Mouse (Mus musculus): Measurements from ENCODE around the gene Olfr1444. TPM values are rescaled to one million over a fixed set of nuclear protein-coding genes. Genes with fewer than 3 reads are reported as not detected.

The Olfr1444 gene
- polyA plus RNA-seq, 1 experiment from 2014 or later = not detected

DNA sequence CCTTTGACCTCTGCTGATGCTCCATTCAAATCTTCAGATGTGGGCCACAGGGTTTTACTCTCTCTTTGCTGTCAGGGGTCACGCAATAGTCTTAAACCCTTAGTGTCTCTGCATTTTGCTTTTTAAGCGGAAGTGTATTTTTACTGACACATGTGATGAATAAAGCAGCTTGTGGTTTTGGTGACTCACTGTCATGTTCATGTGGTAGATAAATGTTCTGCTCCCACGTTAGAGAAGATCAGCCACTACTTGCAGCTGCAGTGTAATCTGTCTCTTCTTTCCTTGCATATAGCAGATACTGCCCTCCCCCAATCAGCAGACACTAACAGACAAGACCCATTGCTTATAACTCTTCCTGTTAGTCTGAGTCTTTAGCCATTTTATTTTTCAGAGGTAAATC lies 23.5 kb upstream of the Olfr1444 start:
- WGBS = 78% methylated on average over 3 of the region's 3 CpGs
- Histone ChIP-seq H3K4me2 (ENCODE audit: low read depth, low read length) (no peak overlapping the region), H3K27me3 (ENCODE audit: control insufficient read depth, insufficient read depth, low read length) (no peaks in the 10 kb centered on the region), H3K27ac (replicated peaks; ENCODE audit: low read depth, low read length) (no peak overlapping the region), H3K9ac (replicated peaks; ENCODE audit: low read length) (no peak overlapping the region), H3K9me3 (replicated peaks; ENCODE audit: control insufficient read depth, low read length) (no peaks in the 10 kb centered on the region), H3K4me3 (ENCODE audit: low read depth, low read length) (no peak overlapping the region), H3K4me1 (ENCODE audit: control insufficient read depth, insufficient read depth, low read length) (no peaks in the 10 kb centered on the region), H3K36me3 (replicated peaks; ENCODE audit: control insufficient read depth, insufficient read depth, low read depth, low read length) (no peaks in the 10 kb centered on the region)
- ATAC-seq (replicated peaks; ENCODE audit: insufficient number of reproducible peaks, low FRiP score, low TSS enrichment, low read depth) (no peak), DNase-seq (ENCODE audit: low spot score) (no peak)

DNA sequence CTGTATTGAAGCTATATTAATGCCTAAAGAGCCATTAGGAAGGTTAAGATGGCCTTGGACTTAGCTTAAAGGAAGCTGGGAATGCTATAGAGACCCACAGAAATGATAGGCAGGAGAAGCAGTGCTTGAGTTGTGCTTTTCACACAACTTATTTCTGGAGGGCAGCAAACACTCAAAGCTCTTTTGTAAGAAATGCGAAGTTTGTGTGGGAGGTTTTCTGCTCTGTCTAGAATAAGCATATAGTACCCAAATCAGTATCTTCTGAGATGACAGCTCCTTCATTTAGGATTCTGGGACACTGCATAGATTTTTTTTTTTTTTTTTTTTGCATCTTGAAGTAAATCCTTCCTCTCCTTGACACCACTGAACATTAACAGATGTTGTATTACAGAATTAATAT lies 18.6 kb upstream of the Olfr1444 start:
- 86% methylated on average over 1 of the region's 1 CpGs for WGBS

DNA sequence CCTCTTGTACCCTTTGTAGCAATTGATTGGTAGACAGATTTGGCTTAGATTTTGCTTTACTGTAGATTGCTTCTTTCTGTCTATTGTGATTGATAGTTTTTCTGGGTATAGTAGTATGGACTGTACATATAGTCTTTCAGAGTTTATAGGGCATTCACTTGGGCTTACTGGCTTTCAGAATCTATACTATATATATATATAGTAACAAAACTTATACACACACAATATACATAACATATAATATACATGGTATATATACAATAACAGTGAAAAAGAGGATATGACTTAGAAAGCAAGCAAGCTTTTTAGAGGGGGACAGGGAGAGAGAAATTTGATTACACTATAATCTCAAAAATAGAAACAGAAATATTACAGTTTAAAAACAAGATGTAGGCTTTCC lies 10.7 kb upstream of the Olfr1444 start, which contains the start of gene Gm5244:
Gene Gm5244 (plus strand): TSS at position 301 of the 400 bp plus-strand sequence.
- DNase-seq (ENCODE audit: low spot score) = no peak

More for the DNA sequence above, 18.6 kb upstream of the Olfr1444 start:
- ATAC-seq (replicated peaks; ENCODE audit: insufficient number of reproducible peaks, low FRiP score, low TSS enrichment, low read depth) = no peak
- Histone ChIP-seq H3K27ac (replicated peaks; ENCODE audit: low read depth, low read length) (no peak overlapping the region), H3K9ac (replicated peaks; ENCODE audit: low read length) (no peak overlapping the region), H3K4me1 (ENCODE audit: control insufficient read depth, insufficient read depth, low read length) (no peaks in the 10 kb centered on the region), H3K36me3 (replicated peaks; ENCODE audit: control insufficient read depth, insufficient read depth, low read depth, low read length) (no peaks in the 10 kb centered on the region), H3K4me2 (ENCODE audit: low read depth, low read length) (no peak overlapping the region), H3K27me3 (ENCODE audit: control insufficient read depth, insufficient read depth, low read length) (no peaks in the 10 kb centered on the region), H3K4me3 (ENCODE audit: low read depth, low read length) (no peak overlapping the region), H3K9me3 (replicated peaks; ENCODE audit: control insufficient read depth, low read length) (no peaks in the 10 kb centered on the region)
- no peak for DNase-seq (ENCODE audit: low spot score)

GRCm38 (mm10) chr19:12883555-12883954 lies 26.5 kb downstream of the Olfr1444 start, which contains the start of gene Olfr1445:
Olfr1445 (plus strand) TSS chr19:12883855.
- Histone ChIP-seq H3K27me3 (ENCODE audit: control insufficient read depth, insufficient read depth, low read length) (no peaks in the 10 kb centered on the region), H3K4me3 (ENCODE audit: low read depth, low read length) (no peak within 1 kb of the TSS), H3K9me3 (replicated peaks; ENCODE audit: control insufficient read depth, low read length) (no peaks in the 10 kb centered on the region), H3K36me3 (replicated peaks; ENCODE audit: control insufficient read depth, insufficient read depth, low read depth, low read length) (no peaks in the 10 kb centered on the region), H3K27ac (replicated peaks; ENCODE audit: low read depth, low read length) (no peak within 1 kb of the TSS), H3K4me2 (ENCODE audit: low read depth, low read length) (no peak within 1 kb of the TSS), H3K9ac (replicated peaks; ENCODE audit: low read length) (no peak within 1 kb of the TSS), H3K4me1 (ENCODE audit: control insufficient read depth, insufficient read depth, low read length) (no peaks in the 10 kb centered on the region)
- 86% methylated on average over 2 of the region's 2 CpGs for WGBS
- DNase-seq (ENCODE audit: low spot score) = no peak
- no peak for ATAC-seq (replicated peaks; ENCODE audit: insufficient number of reproducible peaks, low FRiP score, low TSS enrichment, low read depth)

More for the DNA sequence above, 10.7 kb upstream of the Olfr1444 start, which contains the start of gene Gm5244:
- no peaks in the 10 kb centered on the region for H3K4me1 ChIP-seq (ENCODE audit: control insufficient read depth, insufficient read depth, low read length)
- no peak for ATAC-seq (replicated peaks; ENCODE audit: insufficient number of reproducible peaks, low FRiP score, low TSS enrichment, low read depth)
- H3K9ac ChIP-seq (replicated peaks; ENCODE audit: low read length) = no peak within 1 kb of the TSS
- H3K36me3 ChIP-seq (replicated peaks; ENCODE audit: control insufficient read depth, insufficient read depth, low read depth, low read length) = no peaks in the 10 kb centered on the region
- no peak within 1 kb of the TSS for H3K27ac ChIP-seq (replicated peaks; ENCODE audit: low read depth, low read length)
- H3K4me2 ChIP-seq (ENCODE audit: low read depth, low read length) = no peak within 1 kb of the TSS
- H3K9me3 ChIP-seq (replicated peaks; ENCODE audit: control insufficient read depth, low read length) = no peaks in the 10 kb centered on the region
- H3K4me3 ChIP-seq (ENCODE audit: low read depth, low read length) = no peak within 1 kb of the TSS
- H3K27me3 ChIP-seq (ENCODE audit: control insufficient read depth, insufficient read depth, low read length) = no peaks in the 10 kb centered on the region

- Histone ChIP-seq H3K4me2 (ENCODE audit: low read depth, low read length) (no peak within 1 kb of the TSS), H3K27me3 (ENCODE audit: control insufficient read depth, insufficient read depth, low read length) (no peaks in the 10 kb centered on the region), H3K27ac (replicated peaks; ENCODE audit: low read depth, low read length) (no peak within 1 kb of the TSS), H3K36me3 (replicated peaks; ENCODE audit: control insufficient read depth, insufficient read depth, low read depth, low read length) (no peaks in the 10 kb centered on the region), H3K4me3 (ENCODE audit: low read depth, low read length) (no peak within 1 kb of the TSS), H3K4me1 (ENCODE audit: control insufficient read depth, insufficient read depth, low read length) (no peaks in the 10 kb centered on the region), H3K9ac (replicated peaks; ENCODE audit: low read length) (no peak within 1 kb of the TSS), H3K9me3 (replicated peaks; ENCODE audit: control insufficient read depth, low read length) (no peaks in the 10 kb centered on the region)
- 78% methylated on average over 1 of the region's 1 CpGs for WGBS
- ATAC-seq (replicated peaks; ENCODE audit: insufficient number of reproducible peaks, low FRiP score, low TSS enrichment, low read depth) (no peak), DNase-seq (ENCODE audit: low spot score) (no peak)
Measured at GRCm38 (mm10) chr19:12893424-12893823, 36.3 kb downstream of the Olfr1444 start, which contains the start of gene Olfr1446. Olfr1446 (minus strand) TSS chr19:12893524.

- Histone ChIP-seq H3K4me3 (ENCODE audit: low read depth, low read length) (no peak within 1 kb of the TSS), H3K9me3 (replicated peaks; ENCODE audit: control insufficient read depth, low read length) (no peaks in the 10 kb centered on the region), H3K27ac (replicated peaks; ENCODE audit: low read depth, low read length) (no peak within 1 kb of the TSS), H3K4me1 (ENCODE audit: control insufficient read depth, insufficient read depth, low read length) (no peaks in the 10 kb centered on the region), H3K36me3 (replicated peaks; ENCODE audit: control insufficient read depth, insufficient read depth, low read depth, low read length) (no peaks in the 10 kb centered on the region), H3K9ac (replicated peaks; ENCODE audit: low read length) (no peak within 1 kb of the TSS), H3K27me3 (ENCODE audit: control insufficient read depth, insufficient read depth, low read length) (no peaks in the 10 kb centered on the region), H3K4me2 (ENCODE audit: low read depth, low read length) (no peak within 1 kb of the TSS)
- ATAC-seq (replicated peaks; ENCODE audit: insufficient number of reproducible peaks, low FRiP score, low TSS enrichment, low read depth) = no peak
- no peak for DNase-seq (ENCODE audit: low spot score)
- 86% methylated on average over 1 of the region's 1 CpGs for WGBS
Measured at GRCm38 (mm10) chr19:12903643-12904042, 46.6 kb downstream of the Olfr1444 start, which contains the start of gene Olfr1447. Olfr1447 (minus strand) TSS chr19:12903743.

Other genes with a start within 250 kb of the Olfr1444 start
- gene Glyat, start 224.0 kb upstream of the Olfr1444 start, polyA plus RNA-seq (2014; fragmentation: Nextera tagmentation; extraction: Ambion mirVana) = not detected in 2 replicates
- gene Olfr1442, start 186.8 kb upstream of the Olfr1444 start, polyA plus RNA-seq (2014; fragmentation: Nextera tagmentation; extraction: Ambion mirVana) = not detected in 2 replicates
- gene Olfr1443, start 179.2 kb upstream of the Olfr1444 start, polyA plus RNA-seq (2014; fragmentation: Nextera tagmentation; extraction: Ambion mirVana) = not detected in 2 replicates
- not detected in 2 replicates for gene Keg1, start 161.5 kb upstream of the Olfr1444 start, polyA plus RNA-seq (2014; fragmentation: Nextera tagmentation; extraction: Ambion mirVana)
- 0.22 and 0.77 TPM in 2 replicates for gene Cntf, start 91.7 kb upstream of the Olfr1444 start, polyA plus RNA-seq (2014; fragmentation: Nextera tagmentation; extraction: Ambion mirVana)
- gene Zfp91, start 61.2 kb upstream of the Olfr1444 start, polyA plus RNA-seq (2014; fragmentation: Nextera tagmentation; extraction: Ambion mirVana) = 10.5 and 11.0 TPM in 2 replicates
- gene Lpxn, start 61.1 kb upstream of the Olfr1444 start, polyA plus RNA-seq (2014; fragmentation: Nextera tagmentation; extraction: Ambion mirVana) = 0.77 and 0.80 TPM in 2 replicates
- not detected in 2 replicates for gene Gm5244, start 10.6 kb upstream of the Olfr1444 start, polyA plus RNA-seq (2014; fragmentation: Nextera tagmentation; extraction: Ambion mirVana)
- not detected in 2 replicates for gene Olfr1445, start 26.6 kb downstream of the Olfr1444 start, polyA plus RNA-seq (2014; fragmentation: Nextera tagmentation; extraction: Ambion mirVana)
- not detected in 2 replicates for gene Olfr1446, start 36.2 kb downstream of the Olfr1444 start, polyA plus RNA-seq (2014; fragmentation: Nextera tagmentation; extraction: Ambion mirVana)
- not detected in 2 replicates for gene Olfr1447, start 46.5 kb downstream of the Olfr1444 start, polyA plus RNA-seq (2014; fragmentation: Nextera tagmentation; extraction: Ambion mirVana)
- not detected in 2 replicates for gene Olfr1448, start 67.1 kb downstream of the Olfr1444 start, polyA plus RNA-seq (2014; fragmentation: Nextera tagmentation; extraction: Ambion mirVana)
- gene Olfr1449, start 73.6 kb downstream of the Olfr1444 start, polyA plus RNA-seq (2014; fragmentation: Nextera tagmentation; extraction: Ambion mirVana) = not detected in 2 replicates
- gene Olfr1450, start 93.0 kb downstream of the Olfr1444 start, polyA plus RNA-seq (2014; fragmentation: Nextera tagmentation; extraction: Ambion mirVana) = not detected in 2 replicates
- gene Olfr1451, start 137.7 kb downstream of the Olfr1444 start, polyA plus RNA-seq (2014; fragmentation: Nextera tagmentation; extraction: Ambion mirVana) = not detected in 2 replicates
- not detected in 2 replicates for gene Olfr1453, start 171.0 kb downstream of the Olfr1444 start, polyA plus RNA-seq (2014; fragmentation: Nextera tagmentation; extraction: Ambion mirVana)
- gene Olfr1454, start 203.3 kb downstream of the Olfr1444 start, polyA plus RNA-seq (2014; fragmentation: Nextera tagmentation; extraction: Ambion mirVana) = not detected in 2 replicates
- gene Olfr1457, start 240.6 kb downstream of the Olfr1444 start, polyA plus RNA-seq (2014; fragmentation: Nextera tagmentation; extraction: Ambion mirVana) = not detected in 2 replicates
- not detected in 2 replicates for gene Olfr1458, start 249.5 kb downstream of the Olfr1444 start, polyA plus RNA-seq (2014; fragmentation: Nextera tagmentation; extraction: Ambion mirVana)

Measured in embryonic facial prominence, embryonic 11.5 days (tissue).